Mouse (Mus musculus): Measurements from ENCODE around the gene Prss37.

GRCm38 (mm10) chr6:40482318-40482717, 37.0 kb downstream of the Prss37 start:
- no peak for TF ChIP-seq POLR2A (IDR thresholded peaks at IDR 0.05; ENCODE audit: borderline replicate concordance, insufficient read depth, low read length)
- no peak for TF ChIP-seq CTCF (IDR thresholded peaks at IDR 0.05; ENCODE audit: borderline replicate concordance, insufficient read depth, low read depth, low read length)
